Mouse (Mus musculus) forebrain, embryonic 15.5 days (tissue): ENCODE measurements around the gene Inhbe. TPM values are rescaled to one million over a fixed set of nuclear protein-coding genes. Genes with fewer than 3 reads are reported as not detected.

ENCODE experiments used
- polyA plus RNA-seq: library from polyadenylated mRNA; unstranded; fragments of >200 nt; fragmentation: Nextera tagmentation; extraction: Ambion mirVana; gene quantifications from 2 replicates; pipeline ENCODE4 v1.2.1, GENCODE M21; 2015

The Inhbe gene
- polyA plus RNA-seq, 1 experiment from 2014 or later: not detected

Other genes starting within 250 kb of the Inhbe start
- gene Os9, start 233.3 kb downstream of the Inhbe start, polyA plus RNA-seq: 110 and 117 TPM in 2 replicates
- gene B4galnt1, start 189.2 kb downstream of the Inhbe start, polyA plus RNA-seq: 35.1 and 36.7 TPM in 2 replicates
- 1.4 and 2.1 TPM in 2 replicates for gene Slc26a10, start 173.8 kb downstream of the Inhbe start, polyA plus RNA-seq
- 31.4 and 32.3 TPM in 2 replicates for gene Arhgef25, start 164.3 kb downstream of the Inhbe start, polyA plus RNA-seq
- gene Dtx3, start 158.7 kb downstream of the Inhbe start, polyA plus RNA-seq: 211 and 222 TPM in 2 replicates
- gene Pip4k2c, start 142.8 kb downstream of the Inhbe start, polyA plus RNA-seq: 24.9 and 26.1 TPM in 2 replicates
- gene Kif5a, start 91.1 kb downstream of the Inhbe start, polyA plus RNA-seq: 76.4 and 80.6 TPM in 2 replicates
- 320 and 321 TPM in 2 replicates for gene Dctn2, start 88.0 kb downstream of the Inhbe start, polyA plus RNA-seq
- gene Mbd6, start 65.4 kb downstream of the Inhbe start, polyA plus RNA-seq: 17.4 and 17.5 TPM in 2 replicates
- 130 and 137 TPM in 2 replicates for gene Mars, start 42.6 kb downstream of the Inhbe start, polyA plus RNA-seq
- gene Arhgap9, start 32.4 kb downstream of the Inhbe start, polyA plus RNA-seq: 0.62 and 1.1 TPM in 2 replicates
- 1.2 and 1.5 TPM in 2 replicates for gene Gli1, start 12.4 kb downstream of the Inhbe start, polyA plus RNA-seq
- gene Inhbc, start 16.0 kb upstream of the Inhbe start, polyA plus RNA-seq: not detected in 2 replicates
- 39.2 and 43.6 TPM in 2 replicates for gene R3hdm2, start 25.9 kb upstream of the Inhbe start, polyA plus RNA-seq
- gene Stac3, start 147.3 kb upstream of the Inhbe start, polyA plus RNA-seq: 1.5 and 1.6 TPM in 2 replicates
- 17.1 and 18.0 TPM in 2 replicates for gene Ndufa4l2, start 160.6 kb upstream of the Inhbe start, polyA plus RNA-seq
- gene Shmt2, start 168.0 kb upstream of the Inhbe start, polyA plus RNA-seq: 75.2 and 78.5 TPM in 2 replicates
- 38.9 and 40.2 TPM in 2 replicates for gene Nxph4, start 180.1 kb upstream of the Inhbe start, polyA plus RNA-seq